Mouse (Mus musculus) liver, embryonic 14.5 days (tissue): Measurements from ENCODE around the gene Mrpl49. TPM values are rescaled to one million over a fixed set of nuclear protein-coding genes. Genes with fewer than 3 reads are reported as not detected.

Source experiments
- ATAC-seq: fragments of 200-750 bp; cut with Nextera tagmentation; 2 replicates; pipeline ENCODE4 v1.8.0; 2017; ENCODE audit warnings: moderate number of reproducible peaks, mild to moderate bottlenecking, moderate library complexity; ENCODE audit not compliant: insufficient read depth
- DNase-seq, 3 experiments: peaks; one replicate each; pipeline ENCODE4 v3.0.0-alpha.2; 2012 to 2013; ENCODE audit warnings: low read depth in 3 of 3, low spot score in 3 of 3
- H3K27ac ChIP-seq: fragments of 300-500 bp; sonication (generic); 2 replicates; pipeline ENCODE4 v1.5.1; 2014; ENCODE audit warnings: moderate library complexity, mild to moderate bottlenecking, control low read depth, inconsistent platforms
- H3K27me3 ChIP-seq: fragments of 300-500 bp; sonication (generic); 2 replicates; pipeline ENCODE4 v1.6.1; 2014; ENCODE audit warnings: mild to moderate bottlenecking, low read length, moderate library complexity; ENCODE audit not compliant: control insufficient read depth, insufficient read depth
- H3K36me3 ChIP-seq: fragments of 300-500 bp; sonication (generic); replicated peaks from 2 replicates; pipeline ENCODE4 v1.6.1; 2014; ENCODE audit warnings: low read depth; ENCODE audit not compliant: control insufficient read depth, insufficient read depth
- H3K4me1 ChIP-seq, 2 experiments: fragments of 200-500 bp in 1 of 2; fragments of 300-500 bp in 1 of 2; sonication (generic) in 1 of 2; replicated peaks; 2 replicates each; pipeline ENCODE4 v1.6.1; 2012 to 2014; ENCODE audit warnings: antibody characterized with exemption in 1 of 2, inconsistent platforms in 1 of 2, low read length in 1 of 2; ENCODE audit not compliant: control insufficient read depth in 2 of 2, insufficient read depth in 2 of 2
- H3K4me2 ChIP-seq: fragments of 300-500 bp; sonication (generic); 2 replicates; pipeline ENCODE4 v1.6.1; 2014; ENCODE audit warnings: low read depth, mild to moderate bottlenecking, control low read depth, moderate library complexity
- H3K4me3 ChIP-seq, 2 experiments: fragments of 200-500 bp in 1 of 2; fragments of 300-500 bp in 1 of 2; sonication (generic) in 1 of 2; 2 replicates each; pipeline ENCODE4 v1.5.1; 2012 to 2014; ENCODE audit warnings: low read depth in 2 of 2, low read length in 2 of 2, mild to moderate bottlenecking in 2 of 2, control low read depth in 1 of 2, inconsistent platforms in 1 of 2, moderate library complexity in 1 of 2; ENCODE audit not compliant: insufficient read depth in 1 of 2
- H3K9ac ChIP-seq: fragments of 300-500 bp; sonication (generic); replicated peaks from 2 replicates; pipeline ENCODE4 v1.6.1; 2014; ENCODE audit warnings: mild to moderate bottlenecking, control low read depth, moderate library complexity
- H3K9me3 ChIP-seq: fragments of 300-500 bp; sonication (generic); 2 replicates; pipeline ENCODE4 v1.6.1; 2016; ENCODE audit warnings: low read length, mixed read lengths; ENCODE audit not compliant: control insufficient read depth
- CTCF ChIP-seq: IDR thresholded peaks from 2 replicates; pipeline ENCODE4 v1.5.1; 2016; ENCODE audit warnings: antibody characterized with exemption, low read depth, control low read depth
- EP300 ChIP-seq: IDR thresholded peaks from 2 replicates; pipeline ENCODE4 v1.6.1; 2016; ENCODE audit warnings: antibody characterized with exemption, low read depth
- WGBS: fragments of 180-500 bp; shearing (Covaris S2); extraction: QIAGEN DNeasy Blood & Tissue Kit; methylation state at CpG from one replicate; pipeline ENCODE4 v1.1.7; 2014; ENCODE audit not compliant: insufficient replicate concordance; 5-methylcytosine and 5-hydroxymethylcytosine counted together
- polyA plus RNA-seq, 2 experiments: library from polyadenylated mRNA; depleted of rRNA in 1 of 2; stranded (reverse) in 1 of 2; unstranded in 1 of 2; fragments of >200 nt; fragmentation: Nextera tagmentation in 1 of 2; extraction: Ambion mirVana in 1 of 2; gene quantifications; 2 replicates each; pipeline versions ENCODE4 v1.2.1 to v1.2.3; 2012 to 2014

Mrpl49 gene
- polyA plus RNA-seq, 2 experiments, result 29.6 to 43.7 TPM

DNA sequence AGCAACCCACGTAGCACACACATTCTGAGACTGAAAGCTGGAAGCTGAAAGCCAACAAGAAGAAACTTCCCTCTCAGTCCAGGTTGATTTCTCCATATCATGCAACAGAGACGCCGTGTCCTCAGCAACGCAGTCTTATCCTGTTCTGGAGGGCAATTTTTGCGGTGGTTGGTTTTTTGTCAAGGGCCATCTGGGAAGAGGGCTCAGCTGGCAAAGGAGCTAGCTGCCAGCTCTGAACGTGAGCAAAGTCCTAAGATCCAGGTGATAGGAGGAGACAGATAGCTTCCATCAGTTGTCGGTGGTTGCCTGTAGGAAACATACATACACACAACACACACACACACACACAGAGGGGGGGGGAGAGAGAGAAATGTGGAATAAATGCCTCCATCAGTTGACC lies 19.3 kb downstream of the Mrpl49 start:
- Histone ChIP-seq H3K27ac (no peak overlapping the region), H3K36me3 (no peaks in the 10 kb centered on the region)
- TF ChIP-seq EP300 (no peak), CTCF (no peak)

DNA sequence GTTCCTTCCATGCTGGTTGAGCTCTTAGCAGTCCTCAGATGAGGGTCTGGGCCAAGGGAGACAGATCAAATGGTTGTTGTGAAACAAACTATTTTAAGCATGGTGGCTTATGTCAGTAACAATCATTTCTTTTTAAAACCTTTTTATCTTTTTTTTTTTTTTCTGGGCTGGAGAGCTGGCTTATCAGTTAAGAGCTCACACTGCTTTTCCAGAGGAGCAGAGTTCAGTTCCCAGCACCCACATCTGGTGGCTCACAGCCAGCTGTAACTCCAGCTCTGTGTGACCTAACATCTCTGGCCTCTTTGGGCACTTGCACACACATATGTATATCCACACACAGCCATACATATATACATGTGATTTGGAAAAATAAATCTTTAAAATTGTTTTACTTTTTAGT lies 19.9 kb downstream of the Mrpl49 start:
- no peak overlapping the region for H3K9ac ChIP-seq
- H3K27ac ChIP-seq, result no peak overlapping the region
- DNase-seq (no peak), ATAC-seq (no peak)
- no peaks in the 10 kb centered on the region for H3K9me3 ChIP-seq
- H3K4me3 ChIP-seq, result no peak overlapping the region
- H3K27me3 ChIP-seq, result no peaks in the 10 kb centered on the region
- no peak overlapping the region for H3K4me2 ChIP-seq
- H3K4me1 ChIP-seq, result peaks cover 0 to 7% of the 10 kb centered on the region in 2 experiments; a peak in 2 of 4 replicates
- TF ChIP-seq EP300 (no peak), CTCF (no peak)
- no peaks in the 10 kb centered on the region for H3K36me3 ChIP-seq

More for the DNA sequence above, 19.3 kb downstream of the Mrpl49 start:
- H3K27me3 ChIP-seq, result no peaks in the 10 kb centered on the region
- 55% methylated on average over 7 of the region's 7 CpGs for WGBS
- ATAC-seq (no peak), DNase-seq (no peak)
- no peak overlapping the region for H3K9ac ChIP-seq
- peaks cover 0 to 7% of the 10 kb centered on the region in 2 experiments; a peak in 2 of 4 replicates for H3K4me1 ChIP-seq
- H3K9me3 ChIP-seq, result no peaks in the 10 kb centered on the region
- H3K4me2 ChIP-seq, result no peak overlapping the region
- H3K4me3 ChIP-seq, result no peak overlapping the region

DNA sequence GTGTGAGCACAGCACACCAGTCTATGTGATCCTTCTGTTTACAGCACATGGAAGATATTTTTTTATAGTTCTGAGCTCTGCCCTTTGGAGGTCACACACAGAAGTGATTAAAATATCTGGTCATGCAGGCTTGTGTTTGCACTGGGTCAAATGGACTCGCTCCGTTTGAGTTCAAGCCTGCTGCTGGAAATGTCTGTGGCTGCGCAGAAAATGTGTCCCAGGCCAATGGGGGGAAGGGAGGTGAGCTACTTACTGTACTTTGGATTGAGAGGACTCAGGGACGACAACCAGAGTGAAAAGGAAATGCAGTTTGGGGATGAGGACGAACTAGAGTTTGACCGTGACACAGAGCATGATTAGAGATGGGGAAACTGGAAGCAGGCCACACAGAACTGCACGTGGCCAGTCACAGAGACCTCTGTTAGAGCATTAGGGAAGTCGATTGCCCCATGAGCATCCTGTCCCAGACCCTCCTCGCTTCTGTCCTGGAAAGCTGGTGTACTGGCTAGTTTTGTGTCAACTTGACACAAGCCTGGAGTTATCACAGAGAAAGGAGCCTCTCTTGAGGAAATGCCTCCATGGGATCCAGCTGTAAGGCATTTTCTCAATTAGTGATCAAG lies 21.5 kb downstream of the Mrpl49 start:
- Histone ChIP-seq H3K36me3 (no peaks in the 10 kb centered on the region), H3K9ac (no peak overlapping the region), H3K27me3 (no peaks in the 10 kb centered on the region), H3K4me1 (peaks cover 0 to 7% of the 10 kb centered on the region in 2 experiments; a peak in 2 of 4 replicates), H3K27ac (no peak overlapping the region), H3K4me2 (no peak overlapping the region), H3K4me3 (no peak overlapping the region), H3K9me3 (no peaks in the 10 kb centered on the region)
- WGBS, result 46% methylated on average over 9 of the region's 9 CpGs
- no peak for DNase-seq
- TF ChIP-seq CTCF, result no peak
- TF ChIP-seq EP300, result no peak
- no peak for ATAC-seq

DNA sequence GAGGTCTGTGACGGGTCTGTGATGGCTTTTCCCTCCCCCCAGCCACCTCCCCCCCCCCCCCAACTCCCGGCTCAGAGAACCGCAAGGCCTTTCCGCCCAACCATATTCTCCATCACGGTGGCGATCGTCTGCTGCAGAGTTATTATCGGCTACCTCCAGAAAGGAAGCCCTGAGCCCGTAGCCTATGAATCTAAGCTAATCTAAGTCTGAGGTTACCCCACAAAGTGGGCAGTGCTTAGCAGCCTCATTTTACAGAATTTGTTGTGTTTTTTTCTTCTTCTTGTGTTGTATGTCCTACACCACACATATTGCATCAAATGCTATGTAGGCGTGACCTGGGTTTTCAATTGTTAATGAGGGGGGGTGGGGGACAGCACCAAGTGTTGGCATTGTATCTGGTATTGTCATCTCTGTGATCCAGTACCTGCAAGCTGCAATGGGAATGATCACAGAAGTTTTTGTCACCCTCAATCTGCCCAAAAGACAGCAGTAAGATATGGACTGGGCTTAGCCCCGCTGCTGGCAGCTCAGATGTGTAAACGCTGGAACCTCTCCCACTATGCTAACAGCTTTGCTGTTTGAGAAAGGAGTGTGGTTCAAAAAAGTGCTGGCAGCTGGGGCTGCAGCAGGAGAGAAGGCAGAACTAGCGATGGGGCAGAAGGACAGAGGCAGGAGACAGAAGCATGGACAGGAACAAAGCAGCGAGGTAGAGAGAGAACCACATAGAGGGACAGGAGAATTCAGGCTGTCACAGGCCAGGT lies 26.9 kb downstream of the Mrpl49 start:
- no peaks in the 10 kb centered on the region for H3K9me3 ChIP-seq
- H3K27me3 ChIP-seq, result no peaks in the 10 kb centered on the region
- peaks cover 0 to 2% of the 10 kb centered on the region in 2 experiments; a peak in 1 of 4 replicates for H3K4me1 ChIP-seq
- no peak for TF ChIP-seq CTCF
- TF ChIP-seq EP300, result no peak
- H3K4me3 ChIP-seq, result no peak overlapping the region
- WGBS, result 38% methylated on average over 14 of the region's 14 CpGs
- H3K27ac ChIP-seq, result no peak overlapping the region
- H3K9ac ChIP-seq, result no peak overlapping the region
- ATAC-seq (no peak), DNase-seq (no peak)
- H3K36me3 ChIP-seq, result no peaks in the 10 kb centered on the region
- no peak overlapping the region for H3K4me2 ChIP-seq

DNA sequence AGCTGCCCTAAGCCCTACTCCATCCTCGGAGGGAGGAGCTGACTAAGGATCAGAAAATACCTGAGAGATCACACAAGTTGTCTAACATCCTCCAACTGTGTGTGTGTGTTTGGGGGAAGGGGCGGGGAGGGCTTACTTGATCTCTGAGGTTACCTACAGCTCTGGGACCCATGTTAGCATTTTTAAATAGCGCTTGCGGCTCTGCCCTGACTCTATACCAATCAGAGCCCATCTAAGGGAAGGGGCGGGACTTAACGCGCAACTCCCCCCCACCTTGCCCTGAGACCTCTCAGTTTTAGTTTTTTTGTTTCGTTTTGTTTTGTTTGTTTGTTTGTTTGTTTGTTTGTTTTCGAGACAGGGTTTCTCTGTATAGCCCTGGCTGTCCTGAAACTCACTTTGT lies 28.2 kb downstream of the Mrpl49 start:
- H3K36me3 ChIP-seq, result no peaks in the 10 kb centered on the region
- no peak for DNase-seq
- no peak for ATAC-seq
- H3K9me3 ChIP-seq, result no peaks in the 10 kb centered on the region
- H3K27ac ChIP-seq, result no peak overlapping the region
- no peaks in the 10 kb centered on the region for H3K27me3 ChIP-seq
- H3K9ac ChIP-seq, result no peak overlapping the region
- no peak overlapping the region for H3K4me3 ChIP-seq
- WGBS, result 70% methylated on average over 9 of the region's 9 CpGs
- TF ChIP-seq EP300 (no peak), CTCF (no peak)
- 0 out of 4 replicates have a peak, but pooled peaks cover 0 to 2% of the 10 kb centered on the region in 2 experiments for H3K4me1 ChIP-seq
- H3K4me2 ChIP-seq, result no peak overlapping the region
